Mouse (Mus musculus) spleen, adult 2 months (tissue): Measurements from ENCODE around the gene Castor1.

Experiments
- CTCF ChIP-seq: fragments of 200-500 bp; IDR thresholded peaks from 2 replicates; pipeline ENCODE4 v1.5.1; 2011; ENCODE audit warnings: mild to moderate bottlenecking, inconsistent platforms; ENCODE audit not compliant: insufficient read depth, insufficient read length, insufficient replicate concordance; ENCODE audit errors: extremely low read depth
- POLR2A ChIP-seq: fragments of 200-500 bp; IDR thresholded peaks from 2 replicates; pipeline ENCODE4 v1.6.1; 2011; ENCODE audit warnings: low read depth, low read length, inconsistent platforms

GRCm38 (mm10) chr11:4247201-4247959, 29.4 kb downstream of the Castor1 start:
- no peak for TF ChIP-seq POLR2A
- TF ChIP-seq CTCF = no peak
